Mouse (Mus musculus): ENCODE measurements around the gene Dmrtc2.

GRCm38 (mm10) chr7:24845713-24846112, 24.1 kb upstream of the Dmrtc2 start:
- no peak for TF ChIP-seq MYOD1 (IDR thresholded peaks at IDR 0.05; ENCODE audit: control insufficient read depth, insufficient read length, low read depth)
- no peak for TF ChIP-seq MAX (IDR thresholded peaks at IDR 0.05)
- no peak for TF ChIP-seq CTCF (IDR thresholded peaks at IDR 0.05; ENCODE audit: control insufficient read depth, insufficient read depth, insufficient read length)
- no peak for TF ChIP-seq FOSL1 (IDR thresholded peaks at IDR 0.05; ENCODE audit: insufficient read depth, low read length, poor library complexity, severe bottlenecking)
- TF ChIP-seq MYOG (IDR thresholded peaks at IDR 0.05; ENCODE audit: control insufficient read depth, extremely low read depth, insufficient read length): no peak
- no peak for TF ChIP-seq USF1 (IDR thresholded peaks at IDR 0.05; ENCODE audit: low read depth)
- TF ChIP-seq CEBPB (IDR thresholded peaks at IDR 0.05; ENCODE audit: low read depth): no peak

Measured in C2C12 (cell line).